Mouse (Mus musculus) C2C12 (cell line): ENCODE data around the gene Fkbp11.

Source experiments
- CTCF ChIP-seq: IDR thresholded peaks from one replicate; pipeline ENCODE4 v1.5.1; 2011; ENCODE audit not compliant: control insufficient read depth, insufficient read depth, insufficient read length
- USF1 ChIP-seq: IDR thresholded peaks from one replicate; pipeline ENCODE4 v1.6.1; 2011; ENCODE audit warnings: low read depth, mild to moderate bottlenecking, control low read depth, moderate library complexity

DNA sequence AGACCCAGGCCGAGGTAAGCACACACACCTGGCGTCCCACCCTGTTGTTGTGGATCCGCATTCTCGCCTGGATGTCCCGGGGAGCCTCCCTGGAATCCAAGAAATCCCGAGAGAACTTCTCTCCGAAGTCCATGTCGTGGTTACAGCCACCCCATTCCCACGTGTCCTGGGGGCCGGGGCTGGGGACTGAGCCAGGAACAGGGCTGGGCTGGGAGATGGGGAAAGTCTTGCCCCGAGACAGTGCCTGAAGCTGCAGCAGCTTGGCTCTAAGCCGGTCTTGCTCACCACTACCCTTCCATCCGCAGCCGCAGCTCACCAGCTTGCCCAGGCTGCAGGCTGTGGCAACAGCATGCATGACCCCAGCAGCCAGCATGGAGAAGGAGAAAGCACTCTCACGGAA is 46.1 kb upstream of the Fkbp11 start:
- TF ChIP-seq CTCF, result no peak
- TF ChIP-seq USF1, result no peak
